Mouse (Mus musculus) central nervous system, embryonic 14 days (tissue): ENCODE measurements around the gene Gm11555. TPM values are rescaled to one million over a fixed set of nuclear protein-coding genes. Genes with fewer than 3 reads are reported as not detected.

Source experiments
- polyA plus RNA-seq: library from polyadenylated mRNA; depleted of rRNA; stranded (reverse); fragments of >200 nt; gene quantifications from 2 replicates; pipeline ENCODE4 v1.2.3, GENCODE M21; 2012; rRNA removed

Gene Gm11555
- not detected in 2 replicates for polyA plus RNA-seq

GRCm38 (mm10) chr11:99650136-99650535, at the start of gene Gm11555:
TSS of gene Gm11555 (minus strand) at chr11:99650236.

DNA sequence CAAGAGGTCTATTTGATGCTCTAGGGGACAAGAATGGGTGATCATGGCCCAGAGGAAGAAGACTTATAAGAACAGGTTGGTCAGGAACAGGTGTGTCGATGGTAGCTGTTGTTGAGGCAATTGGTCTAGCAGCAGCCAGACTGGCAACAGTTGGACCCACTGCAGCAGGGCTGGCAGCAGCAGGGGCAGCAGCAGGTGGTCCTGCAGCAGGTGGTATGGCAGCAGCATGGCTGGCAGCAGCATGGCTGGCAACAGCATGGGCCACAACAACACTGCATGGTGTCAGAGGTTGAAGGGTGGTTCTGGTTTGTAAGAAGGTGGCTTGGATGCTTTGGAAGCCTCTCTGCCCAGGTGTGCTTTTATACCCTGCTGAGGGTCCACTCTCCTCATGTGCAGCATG, 40.4 kb upstream of the Gm11555 start, which contains the start of gene Gm14190:
Gm14190 (minus strand) TSS at position 278 of the 400 bp plus-strand sequence.

GRCm38 (mm10) chr11:99665860-99666259, 15.8 kb upstream of the Gm11555 start, which contains the start of gene Krtap4-6:
TSS of gene Krtap4-6 (minus strand) at chr11:99665960.

GRCm38 (mm10) chr11:99658467-99659010, 8.5 kb upstream of the Gm11555 start, which contains the start of gene Gm11563:
TSS of gene Gm11563 (minus strand) at chr11:99658960.

GRCm38 (mm10) chr11:99643635-99644139, 6.3 kb downstream of the Gm11555 start, which contains the start of gene Krtap4-7:
TSS of gene Krtap4-7 (minus strand) at chr11:99644089.

DNA sequence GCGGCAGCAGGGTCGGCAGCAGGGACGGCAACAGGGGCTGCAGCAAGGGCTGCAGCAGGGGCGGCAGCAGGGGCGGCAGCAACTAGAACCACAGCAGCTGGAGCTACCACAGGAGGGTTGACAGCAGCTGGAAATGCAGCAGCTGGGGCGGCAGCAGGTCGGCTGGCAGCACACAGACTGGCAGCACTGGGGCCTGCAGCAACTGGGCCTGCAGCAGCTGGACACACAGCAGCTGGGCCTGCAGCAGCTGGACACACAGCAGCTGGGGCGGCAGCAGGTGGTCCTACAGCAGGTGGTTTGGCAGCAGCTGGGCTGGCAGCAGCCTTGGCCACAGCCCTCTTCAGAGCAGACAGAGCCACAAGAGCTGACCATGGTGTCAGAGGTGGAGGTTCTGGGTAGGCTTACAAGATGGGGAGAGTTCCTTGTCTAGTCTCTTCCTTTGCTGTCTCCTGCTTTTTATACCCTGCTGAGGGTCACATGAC, 15.3 kb downstream of the Gm11555 start, which contains the start of gene Krtap4-2:
Krtap4-2 (minus strand) TSS at position 432 of the 482 bp plus-strand sequence.

DNA sequence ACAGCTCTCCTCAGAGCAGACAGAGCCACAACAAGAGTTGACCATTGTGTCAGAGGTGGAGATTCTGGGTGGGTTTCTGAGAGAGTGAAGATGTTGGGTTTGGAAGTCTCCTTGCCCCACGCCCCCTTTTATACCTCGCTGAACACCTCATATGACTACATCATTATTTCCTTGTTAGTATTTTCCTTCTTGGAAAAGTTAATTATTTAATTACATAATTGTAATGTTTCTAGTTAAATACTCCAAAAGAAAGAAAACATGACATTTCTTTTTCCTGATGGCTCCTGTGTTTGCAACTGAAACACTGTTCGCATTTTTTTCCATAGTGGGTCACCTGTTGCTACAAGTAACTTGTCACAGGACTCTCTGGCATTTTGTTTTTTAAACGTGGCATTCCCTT, 21.9 kb downstream of the Gm11555 start, which contains the start of gene Krtap4-1:
Krtap4-1 (minus strand) TSS at position 101 of the 400 bp plus-strand sequence.

GRCm38 (mm10) chr11:99620335-99620734, 29.7 kb downstream of the Gm11555 start, which contains the start of gene Gm11562:
TSS of gene Gm11562 (minus strand) at chr11:99620435.

DNA sequence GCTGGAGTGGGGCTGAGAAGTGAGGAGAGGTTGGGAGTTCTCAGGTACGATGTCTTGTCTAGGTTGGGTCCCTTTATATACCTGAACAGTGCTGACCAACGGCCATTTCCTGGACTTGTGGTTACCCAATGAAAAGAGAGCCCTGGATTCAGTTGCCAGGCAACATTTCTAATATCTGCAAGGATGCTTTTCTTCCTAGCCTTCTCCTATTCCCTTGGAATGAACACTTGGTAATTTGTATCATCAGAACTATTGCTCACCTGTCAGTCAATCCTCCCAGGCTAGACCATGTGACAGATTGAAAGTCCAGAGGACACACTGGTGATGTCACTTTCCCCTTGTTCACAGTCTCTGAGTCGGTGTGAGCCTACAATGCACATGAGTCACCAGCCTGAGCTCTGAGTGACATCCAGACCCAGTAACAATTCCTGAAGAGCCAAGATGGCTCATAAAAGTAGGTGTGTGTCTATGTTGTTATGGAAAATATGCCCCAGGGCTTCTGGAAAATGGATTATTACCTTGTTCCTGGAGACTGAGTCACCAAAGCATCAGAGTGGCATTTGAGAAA, 35.2 kb downstream of the Gm11555 start, which contains the start of gene Krtap2-4:
Krtap2-4 (minus strand) TSS at position 51 of the 568 bp plus-strand sequence.

DNA sequence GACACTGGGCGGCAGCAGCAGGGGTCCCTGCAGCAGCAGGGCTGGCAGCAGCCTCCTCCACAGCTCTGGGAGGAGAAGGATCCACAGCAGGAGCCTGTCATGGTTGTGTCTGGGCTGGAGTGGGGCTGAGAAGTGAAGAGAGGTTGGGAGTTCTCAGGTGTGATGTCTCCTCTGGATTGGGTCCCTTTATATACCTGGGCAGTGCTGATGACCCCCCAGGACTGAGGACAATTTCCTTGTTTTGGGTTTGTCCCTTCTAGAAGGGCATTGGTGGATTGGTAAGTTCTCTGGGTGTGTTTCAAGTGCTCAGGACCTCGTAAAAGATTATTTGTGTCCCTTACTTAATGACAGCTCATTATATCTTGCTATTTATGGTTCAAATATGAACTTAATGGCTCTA, 39.9 kb downstream of the Gm11555 start, which contains the start of gene Gm11937:
Gm11937 (minus strand) TSS at position 101 of the 400 bp plus-strand sequence.

GRCm38 (mm10) chr11:99603208-99603607, 46.8 kb downstream of the Gm11555 start, which contains the start of gene Gm11938:
TSS of gene Gm11938 (minus strand) at chr11:99603308.

Other genes with a start within 250 kb of the Gm11555 start
- 0.07 and 0.14 TPM in 2 replicates for gene Krt12, start 228.0 kb downstream of the Gm11555 start, polyA plus RNA-seq
- gene Krt20, start 212.1 kb downstream of the Gm11555 start, polyA plus RNA-seq = 0.08 and 0.09 TPM in 2 replicates
- gene Krt23, start 157.1 kb downstream of the Gm11555 start, polyA plus RNA-seq = 0.02 and 0.49 TPM in 2 replicates
- gene Krt39, start 128.9 kb downstream of the Gm11555 start, polyA plus RNA-seq = not detected in 2 replicates
- gene Krt40, start 107.1 kb downstream of the Gm11555 start, polyA plus RNA-seq = not detected in 2 replicates
- not detected in 2 replicates for gene Krtap3-3, start 99.4 kb downstream of the Gm11555 start, polyA plus RNA-seq
- not detected in 2 replicates for gene Krtap3-2, start 93.4 kb downstream of the Gm11555 start, polyA plus RNA-seq
- not detected in 2 replicates for gene Gm11939, start 90.8 kb downstream of the Gm11555 start, polyA plus RNA-seq
- not detected in 2 replicates for gene Krtap3-1, start 83.6 kb downstream of the Gm11555 start, polyA plus RNA-seq
- gene Krtap1-5, start 69.2 kb downstream of the Gm11555 start, polyA plus RNA-seq = not detected in 2 replicates
- gene Krtap1-4, start 66.6 kb downstream of the Gm11555 start, polyA plus RNA-seq = not detected in 2 replicates
- gene Krtap1-3, start 58.9 kb downstream of the Gm11555 start, polyA plus RNA-seq = not detected in 2 replicates
- gene Krtap9-3, start 52.1 kb downstream of the Gm11555 start, polyA plus RNA-seq = not detected in 2 replicates
- not detected in 2 replicates for gene Gm11938, start 46.9 kb downstream of the Gm11555 start, polyA plus RNA-seq
- not detected in 2 replicates for gene Gm11937, start 40.0 kb downstream of the Gm11555 start, polyA plus RNA-seq
- gene Krtap2-4, start 35.4 kb downstream of the Gm11555 start, polyA plus RNA-seq = not detected in 2 replicates
- gene Gm11562, start 29.8 kb downstream of the Gm11555 start, polyA plus RNA-seq = not detected in 2 replicates
- gene Krtap4-1, start 22.0 kb downstream of the Gm11555 start, polyA plus RNA-seq = not detected in 2 replicates
- not detected in 2 replicates for gene Krtap4-2, start 15.2 kb downstream of the Gm11555 start, polyA plus RNA-seq
- gene Krtap4-7, start 6.1 kb downstream of the Gm11555 start, polyA plus RNA-seq = not detected in 2 replicates
- gene Gm11563, start 8.7 kb upstream of the Gm11555 start, polyA plus RNA-seq = not detected in 2 replicates
- gene Krtap4-6, start 15.7 kb upstream of the Gm11555 start, polyA plus RNA-seq = not detected in 2 replicates
- not detected in 2 replicates for gene Gm14190, start 40.5 kb upstream of the Gm11555 start, polyA plus RNA-seq
- not detected in 2 replicates for gene Gm14180, start 84.1 kb upstream of the Gm11555 start, polyA plus RNA-seq
- gene Gm11595, start 122.7 kb upstream of the Gm11555 start, polyA plus RNA-seq = not detected in 2 replicates
- not detected in 2 replicates for gene Krtap4-8, start 130.5 kb upstream of the Gm11555 start, polyA plus RNA-seq
- not detected in 2 replicates for gene Krtap4-9, start 135.0 kb upstream of the Gm11555 start, polyA plus RNA-seq
- gene Gm11596, start 143.2 kb upstream of the Gm11555 start, polyA plus RNA-seq = not detected in 2 replicates
- not detected in 2 replicates for gene Gm11569, start 148.7 kb upstream of the Gm11555 start, polyA plus RNA-seq
- not detected in 2 replicates for gene Gm11554, start 154.2 kb upstream of the Gm11555 start, polyA plus RNA-seq
- gene Krtap4-13, start 159.7 kb upstream of the Gm11555 start, polyA plus RNA-seq = not detected in 2 replicates
- gene Gm11564, start 165.4 kb upstream of the Gm11555 start, polyA plus RNA-seq = not detected in 2 replicates
- gene 2300003K06Rik, start 187.8 kb upstream of the Gm11555 start, polyA plus RNA-seq = not detected in 2 replicates
- not detected in 2 replicates for gene Krtap4-16, start 201.4 kb upstream of the Gm11555 start, polyA plus RNA-seq
- not detected in 2 replicates for gene Gm11568, start 207.7 kb upstream of the Gm11555 start, polyA plus RNA-seq
- gene Gm11559, start 214.2 kb upstream of the Gm11555 start, polyA plus RNA-seq = not detected in 2 replicates
- gene Krtap9-1, start 223.2 kb upstream of the Gm11555 start, polyA plus RNA-seq = not detected in 2 replicates
- not detected in 2 replicates for gene Gm11567, start 229.0 kb upstream of the Gm11555 start, polyA plus RNA-seq